Mouse (Mus musculus) spleen, embryonic (tissue): ENCODE results near the gene Erbin.

Experiments used
- CTCF ChIA-PET: fragments of 350-600 bp; sonication (Branson Sonifier 250); formaldehyde crosslinking; loops from one replicate; lab custom pipeline; 2022; lab: Charles Lee

Erbin gene

DNA sequence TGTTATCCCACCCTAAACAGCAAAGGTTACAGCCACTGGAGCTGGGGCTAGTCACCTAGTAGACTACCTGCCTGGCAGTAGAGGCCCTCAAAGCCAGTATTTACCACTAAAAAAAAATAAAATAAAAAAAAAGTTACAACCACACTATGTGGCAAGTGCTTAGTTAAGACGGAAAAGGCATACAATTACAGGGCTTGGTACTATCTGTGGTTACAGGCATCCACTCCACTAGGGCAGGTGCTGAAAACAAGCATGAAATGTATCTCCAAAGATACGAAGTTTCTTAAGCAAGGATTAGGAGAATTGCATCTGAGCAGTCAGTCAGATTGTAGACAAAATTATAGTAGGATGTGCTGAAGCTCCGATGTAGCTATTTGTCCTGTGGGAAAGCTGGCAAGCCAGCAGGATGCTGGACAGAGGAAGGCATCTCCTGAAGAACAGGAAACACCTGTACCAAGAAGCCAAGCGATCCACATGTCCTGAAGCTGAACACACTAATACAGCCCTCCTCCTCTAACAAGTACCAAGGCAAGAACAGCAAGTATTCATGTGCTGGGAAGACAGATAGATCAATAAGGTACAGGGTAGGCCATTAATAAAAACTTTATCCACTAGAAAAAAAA, 6.1 kb downstream of the Erbin start:
- CTCF ChIA-PET: no interaction called here

DNA sequence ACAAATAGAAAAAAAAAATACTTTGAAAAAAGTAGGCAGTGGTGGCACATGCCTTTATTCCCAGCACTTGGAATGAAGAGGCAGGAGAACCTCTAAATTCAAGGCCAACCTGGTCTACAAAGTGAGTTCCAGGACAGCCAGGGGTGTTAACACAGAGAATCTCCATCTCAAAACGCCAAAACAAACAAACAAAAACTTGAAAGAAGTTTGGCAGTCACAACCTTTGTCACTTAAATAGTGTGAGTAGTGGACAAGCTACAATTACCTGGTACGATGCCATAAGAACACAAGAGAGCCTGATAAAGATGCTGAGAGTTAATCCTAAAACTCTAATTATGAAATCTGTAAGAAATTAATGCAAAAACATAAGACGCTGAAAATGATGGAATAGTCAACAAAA, 8.0 kb downstream of the Erbin start:
- CTCF ChIA-PET: no interaction called here

DNA sequence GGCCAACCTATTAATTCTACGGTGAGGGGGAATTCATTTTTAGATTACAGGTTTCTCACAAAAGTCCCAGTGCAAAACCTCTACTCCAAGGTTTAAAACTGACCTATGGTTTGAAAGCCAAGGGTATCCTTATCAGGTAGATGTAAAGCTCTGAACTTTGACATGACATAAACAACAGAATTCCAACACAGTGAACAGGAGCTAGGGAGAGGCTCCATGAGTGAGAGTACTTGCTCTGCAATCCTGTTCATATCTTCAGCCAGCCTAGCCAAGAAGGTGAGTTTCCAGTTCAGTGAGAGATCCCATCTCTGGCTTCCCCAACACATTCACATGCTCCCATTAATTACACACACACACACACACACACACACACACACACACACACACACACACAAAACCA, 9.7 kb downstream of the Erbin start:
- CTCF ChIA-PET: no interaction called here

DNA sequence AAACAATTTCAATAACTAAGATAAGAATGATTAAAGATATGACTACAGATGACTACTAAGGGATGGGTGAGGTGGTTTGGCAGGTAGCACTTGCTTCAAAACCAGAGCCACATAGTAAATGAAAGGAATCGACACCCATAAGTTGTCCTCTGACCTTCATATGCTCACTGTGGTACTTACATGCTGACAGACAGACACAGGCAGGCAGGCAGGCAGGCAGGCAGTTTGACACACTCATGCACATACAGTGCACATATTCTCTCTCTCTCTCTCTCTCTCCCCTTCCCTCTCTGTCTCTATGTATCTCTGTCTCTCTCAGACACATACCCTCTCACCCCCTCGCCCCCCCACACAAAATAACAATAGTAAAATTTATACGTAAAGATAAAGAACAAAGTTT, 10.4 kb downstream of the Erbin start:
- CTCF ChIA-PET: no interaction called here

GRCm38 (mm10) chr13:103900015-103900414, 20.3 kb downstream of the Erbin start:
- CTCF ChIA-PET: no interaction called here

GRCm38 (mm10) chr13:103897606-103898005, 22.7 kb downstream of the Erbin start:
- CTCF ChIA-PET: no interaction called here

- CTCF ChIA-PET: no interaction called here
Measured at GRCm38 (mm10) chr13:103893065-103893464, 27.2 kb downstream of the Erbin start.

- CTCF ChIA-PET: no interaction called here
Measured at GRCm38 (mm10) chr13:103890038-103890437, 30.3 kb downstream of the Erbin start.

DNA sequence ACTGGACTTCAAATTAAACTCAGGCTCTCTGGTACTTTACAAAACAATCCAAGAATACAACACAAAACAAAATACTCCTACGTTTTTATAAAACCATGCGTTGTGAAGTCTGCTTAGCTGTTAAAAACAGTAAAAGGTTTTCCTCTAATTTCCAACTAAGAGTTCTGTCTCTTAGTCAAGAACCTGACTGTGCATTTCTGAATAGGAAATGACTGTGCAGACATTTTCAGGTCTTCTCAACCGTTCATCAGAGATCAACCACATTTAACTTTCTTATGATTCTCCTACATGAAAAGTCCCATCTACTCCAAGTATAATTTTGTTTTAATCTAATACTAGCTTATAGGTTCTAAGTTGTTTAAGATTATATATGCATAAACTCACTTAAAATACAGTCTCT, 33.8 kb downstream of the Erbin start:
- CTCF ChIA-PET: no interaction called here

DNA sequence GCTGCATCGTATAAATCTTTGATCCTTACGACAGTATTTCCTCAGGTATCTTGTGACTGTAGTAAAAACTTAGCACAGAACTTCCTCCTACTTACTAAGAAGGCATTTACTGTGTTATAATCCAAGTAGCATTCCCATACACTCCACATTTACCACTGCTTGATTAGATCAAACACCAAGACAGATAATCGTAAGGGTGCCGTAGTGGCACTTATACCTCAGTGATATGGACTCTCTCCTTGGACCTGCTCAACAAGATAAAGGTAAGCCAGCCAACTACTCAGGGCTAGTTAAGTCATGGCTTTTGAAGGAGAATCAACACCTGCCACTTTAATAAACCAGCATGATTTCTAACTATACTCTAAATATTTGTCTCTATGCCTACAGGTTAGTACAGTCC, 39.1 kb downstream of the Erbin start:
- CTCF ChIA-PET: no interaction called here

GRCm38 (mm10) chr13:103876743-103877142, 43.6 kb downstream of the Erbin start:
- CTCF ChIA-PET: no interaction called here

DNA sequence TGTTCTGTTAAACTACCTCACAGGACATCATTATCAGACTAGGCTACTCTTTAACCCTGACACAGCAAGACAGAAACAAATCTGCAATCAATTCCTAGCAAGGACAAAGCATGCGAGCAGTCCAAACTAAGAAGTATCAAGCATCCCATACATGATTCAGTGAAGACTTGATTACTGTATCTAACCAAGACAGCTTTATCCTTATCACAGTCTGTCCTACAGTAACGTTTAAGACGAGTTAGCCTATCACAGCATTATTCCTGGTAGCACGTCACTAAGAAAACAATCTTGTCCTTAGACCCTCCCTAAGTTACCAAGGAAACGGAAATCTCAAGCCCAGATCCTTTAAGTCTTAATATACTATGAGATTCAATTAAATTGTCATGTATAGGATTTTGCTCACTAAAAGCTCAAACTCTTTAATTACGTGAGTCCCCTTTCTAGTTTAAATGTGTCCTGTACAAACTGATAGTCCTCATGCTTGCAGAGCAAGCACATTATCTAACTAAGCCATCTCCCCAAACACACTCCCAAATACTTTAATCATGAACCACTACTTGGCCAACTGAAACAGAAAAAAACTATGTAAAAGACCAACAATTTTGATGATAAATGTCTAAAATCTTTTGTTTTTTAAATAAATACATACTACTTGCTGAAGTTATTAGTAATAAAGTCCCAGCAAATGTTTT, 44.3 kb downstream of the Erbin start:
- CTCF ChIA-PET: no interaction called here

DNA sequence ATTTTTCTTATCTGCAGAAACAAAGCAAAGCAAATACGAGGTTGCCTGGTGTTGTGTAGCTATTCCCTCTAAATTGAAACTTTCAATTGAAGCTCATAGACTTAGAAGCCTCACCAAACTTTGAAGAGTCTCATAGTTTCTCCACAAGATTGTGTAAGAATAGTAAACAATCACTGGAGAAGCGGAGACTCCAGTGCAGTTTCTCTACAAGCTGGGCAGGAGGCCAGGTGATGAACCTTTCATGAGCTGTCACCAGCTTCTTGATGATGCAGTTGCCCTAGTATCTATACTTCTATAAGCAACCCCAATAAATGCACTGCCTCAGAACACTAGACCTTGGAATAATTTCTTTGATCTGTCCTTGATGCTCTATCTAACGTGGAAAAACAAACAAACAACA, 49.5 kb downstream of the Erbin start:
- CTCF ChIA-PET: interaction anchor here (1.0 kb wide), 1 partner anchor 47 kb away, joined by 3 read pairs; no protein-coding TSS in a partner anchor

- CTCF ChIA-PET: interaction anchor here (1.0 kb wide), 1 partner anchor 48 kb away, joined by 3 read pairs; no protein-coding TSS in a partner anchor
Measured at GRCm38 (mm10) chr13:103870117-103870516, 50.2 kb downstream of the Erbin start.

- CTCF ChIA-PET: interaction anchor here (0.6 kb wide), 1 partner anchor 943 kb away, joined by 4 read pairs; no protein-coding TSS in a partner anchor
Measured at GRCm38 (mm10) chr13:103868875-103869274, 51.4 kb downstream of the Erbin start.

DNA sequence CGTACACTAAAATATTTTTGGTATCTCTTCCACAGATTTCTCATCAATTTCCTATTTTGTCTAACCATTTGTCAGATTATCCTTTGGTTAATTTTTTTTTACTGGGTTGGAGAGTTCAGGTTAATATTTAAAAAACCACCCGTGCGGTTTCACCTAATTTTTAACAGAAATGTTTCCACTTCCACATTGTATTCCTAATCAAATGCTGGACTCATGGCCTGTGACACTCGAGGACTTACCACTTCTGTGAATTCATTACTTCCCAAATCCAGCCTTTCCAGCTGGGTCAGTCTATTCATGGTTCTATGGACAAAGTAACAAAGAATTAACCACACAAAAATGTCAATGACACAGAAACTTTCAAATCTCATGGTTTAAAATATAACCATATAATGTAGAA, 58.3 kb downstream of the Erbin start:
- CTCF ChIA-PET: no interaction called here

- CTCF ChIA-PET: no interaction called here
Measured at GRCm38 (mm10) chr13:103859041-103859440, 61.3 kb downstream of the Erbin start.

DNA sequence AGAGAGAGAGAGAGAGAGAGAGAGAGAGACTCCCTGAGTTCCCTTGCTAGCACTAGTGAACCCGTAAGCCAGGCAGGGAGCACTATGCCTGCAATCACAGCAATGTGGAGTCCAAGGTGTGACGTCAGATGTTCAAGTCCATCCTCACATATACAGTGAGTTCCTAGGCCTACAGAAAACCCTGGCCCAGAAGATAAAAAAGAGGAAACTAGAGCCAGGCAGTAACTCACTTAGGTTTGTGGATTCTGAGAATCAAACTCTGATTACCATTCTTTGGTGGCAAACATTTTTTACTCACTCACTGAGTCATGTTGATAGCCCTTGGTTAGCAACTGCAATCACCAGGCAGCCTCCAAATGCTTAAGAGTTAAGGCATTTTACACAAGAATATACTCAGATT, 72.7 kb downstream of the Erbin start:
- CTCF ChIA-PET: no interaction called here

GRCm38 (mm10) chr13:103841287-103842201, 78.8 kb downstream of the Erbin start:
- CTCF ChIA-PET: no interaction called here

DNA sequence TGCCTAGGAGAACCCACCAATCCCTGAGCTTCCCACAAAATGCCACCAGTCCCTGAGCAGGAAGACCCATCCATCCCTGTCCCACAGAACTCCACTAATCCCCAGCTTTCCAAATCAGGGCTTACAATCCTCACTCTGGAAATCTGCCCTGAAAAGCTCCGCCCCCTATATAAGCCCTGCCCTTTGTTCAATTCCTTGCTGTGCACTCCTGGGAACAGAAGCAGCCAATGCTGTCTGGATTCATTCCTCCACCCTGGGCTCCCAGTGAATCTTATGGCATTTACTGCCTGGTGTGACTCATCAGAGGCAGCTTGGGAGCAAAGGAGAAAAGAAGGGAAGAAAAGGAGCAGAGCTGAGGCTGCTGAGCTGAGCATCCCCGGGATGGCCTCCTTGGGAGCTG, 81.7 kb downstream of the Erbin start:
- CTCF ChIA-PET: no interaction called here

- CTCF ChIA-PET: no interaction called here
Measured at GRCm38 (mm10) chr13:103829623-103830135, 90.6 kb downstream of the Erbin start.

DNA sequence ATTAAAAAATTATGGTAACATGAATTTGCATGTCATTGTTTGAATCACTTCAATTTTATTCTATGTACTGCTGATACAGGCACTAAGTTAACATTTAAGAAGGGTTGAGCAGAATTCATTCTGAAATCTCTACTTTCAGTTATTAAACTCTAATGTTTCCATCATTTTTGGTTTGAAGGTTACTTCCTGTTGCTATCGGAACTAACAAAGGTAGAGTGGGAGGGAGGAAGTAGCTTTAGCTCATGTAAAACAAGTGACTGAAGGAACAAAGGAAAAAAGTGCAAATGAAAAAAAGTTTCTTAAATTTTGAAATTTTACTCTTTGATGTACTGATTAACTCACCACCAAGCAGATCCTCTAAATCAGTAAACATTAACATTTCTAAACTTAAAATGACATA, 98.0 kb downstream of the Erbin start:
- CTCF ChIA-PET: no interaction called here
